Mouse (Mus musculus): ENCODE data around the gene Olfr1393. TPM values are rescaled to one million over a fixed set of nuclear protein-coding genes. Genes with fewer than 3 reads are reported as not detected.

The Olfr1393 gene
- polyA plus RNA-seq, 1 experiment from 2014 or later = not detected

DNA sequence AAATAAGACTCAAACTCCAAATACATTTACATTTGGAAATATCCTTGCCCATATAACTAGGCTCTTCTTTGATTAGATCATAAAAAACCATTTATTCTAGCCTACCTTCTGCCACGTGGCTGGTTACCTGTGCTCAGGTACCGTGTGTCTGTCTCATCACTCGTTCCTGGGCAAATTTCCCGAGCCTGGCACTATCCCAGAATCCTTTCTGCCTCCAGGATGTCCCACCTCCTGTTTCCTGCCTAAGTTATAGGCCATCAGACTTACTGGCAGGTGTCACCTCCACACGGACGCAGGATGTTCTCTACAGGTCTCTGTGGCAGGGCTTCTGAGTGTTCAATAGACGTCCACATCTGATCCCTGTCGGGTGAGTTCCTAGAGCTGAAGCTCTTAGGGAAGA lies 13.0 kb upstream of the Olfr1393 start:
- WGBS = 88% methylated on average over 8 of the region's 8 CpGs
- Histone ChIP-seq H3K4me1 (ENCODE audit: control insufficient read depth, insufficient read depth, low read length) (no peaks in the 10 kb centered on the region), H3K4me3 (ENCODE audit: low read depth, low read length) (no peak overlapping the region), H3K9me3 (replicated peaks; ENCODE audit: control insufficient read depth, low read length) (no peaks in the 10 kb centered on the region), H3K27ac (replicated peaks; ENCODE audit: low read depth, low read length) (no peak overlapping the region), H3K4me2 (ENCODE audit: low read depth, low read length) (no peak overlapping the region), H3K27me3 (ENCODE audit: control insufficient read depth, insufficient read depth, low read length) (no peaks in the 10 kb centered on the region), H3K9ac (replicated peaks; ENCODE audit: low read length) (no peak overlapping the region), H3K36me3 (replicated peaks; ENCODE audit: control insufficient read depth, insufficient read depth, low read depth, low read length) (no peaks in the 10 kb centered on the region; the same call in 1 of the 2 replicates)
- DNase-seq (ENCODE audit: low spot score) (no peak), ATAC-seq (replicated peaks; ENCODE audit: insufficient number of reproducible peaks, low FRiP score, low TSS enrichment, low read depth) (no peak)

DNA sequence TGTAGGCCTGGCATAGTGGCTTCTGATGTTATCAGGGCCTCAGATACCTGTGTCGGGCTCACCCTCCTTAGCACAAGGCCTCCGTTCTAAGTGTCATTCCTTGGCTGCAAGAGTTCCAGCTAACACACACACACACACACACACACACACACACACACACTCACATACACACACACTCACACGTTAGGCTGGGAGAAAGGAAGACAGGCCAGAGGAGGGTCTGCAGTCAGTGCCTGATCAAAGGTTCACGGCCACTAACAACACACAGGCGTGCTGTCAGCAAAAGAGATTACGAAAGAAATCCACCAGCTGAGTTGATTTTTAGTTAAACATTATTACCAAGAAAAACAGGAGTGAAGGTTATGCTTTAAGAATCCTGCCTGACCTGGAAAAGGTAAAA lies 11.4 kb upstream of the Olfr1393 start:
- Histone ChIP-seq H3K4me3 (ENCODE audit: low read depth, low read length) (no peak overlapping the region), H3K4me2 (ENCODE audit: low read depth, low read length) (no peak overlapping the region), H3K4me1 (ENCODE audit: control insufficient read depth, insufficient read depth, low read length) (no peaks in the 10 kb centered on the region), H3K36me3 (replicated peaks; ENCODE audit: control insufficient read depth, insufficient read depth, low read depth, low read length) (no peaks in the 10 kb centered on the region), H3K9ac (replicated peaks; ENCODE audit: low read length) (no peak overlapping the region), H3K27ac (replicated peaks; ENCODE audit: low read depth, low read length) (no peak overlapping the region), H3K27me3 (ENCODE audit: control insufficient read depth, insufficient read depth, low read length) (no peaks in the 10 kb centered on the region), H3K9me3 (replicated peaks; ENCODE audit: control insufficient read depth, low read length) (no peaks in the 10 kb centered on the region)
- ATAC-seq (replicated peaks; ENCODE audit: insufficient number of reproducible peaks, low FRiP score, low TSS enrichment, low read depth) (no peak), DNase-seq (ENCODE audit: low spot score) (no peak)
- WGBS = 88% methylated on average over 6 of the region's 6 CpGs

DNA sequence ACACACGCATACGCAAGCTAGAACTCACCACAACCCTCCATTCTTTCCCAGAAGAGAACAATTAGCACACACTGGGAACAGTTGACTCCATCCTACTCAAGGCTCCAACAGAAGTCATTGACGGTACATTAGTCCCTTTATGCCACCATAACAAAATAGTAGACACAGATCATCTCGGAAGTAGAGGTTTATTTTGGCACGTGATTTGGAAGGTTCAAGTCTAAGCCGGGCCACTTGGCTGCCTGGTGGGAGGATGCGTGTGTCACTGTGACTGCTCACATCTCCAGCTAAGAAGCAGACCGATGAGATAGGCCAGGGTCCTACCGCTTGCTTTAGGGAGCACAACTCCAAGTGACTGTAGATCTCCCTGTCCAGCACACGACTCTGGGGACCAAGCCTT lies 10.8 kb upstream of the Olfr1393 start:
- no peaks in the 10 kb centered on the region for H3K9me3 ChIP-seq (replicated peaks; ENCODE audit: control insufficient read depth, low read length)
- H3K27ac ChIP-seq (replicated peaks; ENCODE audit: low read depth, low read length) = no peak overlapping the region
- no peak for DNase-seq (ENCODE audit: low spot score)
- H3K4me2 ChIP-seq (ENCODE audit: low read depth, low read length) = no peak overlapping the region
- 92% methylated on average over 10 of the region's 10 CpGs for WGBS
- no peak overlapping the region for H3K4me3 ChIP-seq (ENCODE audit: low read depth, low read length)
- H3K27me3 ChIP-seq (ENCODE audit: control insufficient read depth, insufficient read depth, low read length) = no peaks in the 10 kb centered on the region
- ATAC-seq (replicated peaks; ENCODE audit: insufficient number of reproducible peaks, low FRiP score, low TSS enrichment, low read depth) = no peak
- no peak overlapping the region for H3K9ac ChIP-seq (replicated peaks; ENCODE audit: low read length)
- no peaks in the 10 kb centered on the region for H3K4me1 ChIP-seq (ENCODE audit: control insufficient read depth, insufficient read depth, low read length)
- no peaks in the 10 kb centered on the region for H3K36me3 ChIP-seq (replicated peaks; ENCODE audit: control insufficient read depth, insufficient read depth, low read depth, low read length)

DNA sequence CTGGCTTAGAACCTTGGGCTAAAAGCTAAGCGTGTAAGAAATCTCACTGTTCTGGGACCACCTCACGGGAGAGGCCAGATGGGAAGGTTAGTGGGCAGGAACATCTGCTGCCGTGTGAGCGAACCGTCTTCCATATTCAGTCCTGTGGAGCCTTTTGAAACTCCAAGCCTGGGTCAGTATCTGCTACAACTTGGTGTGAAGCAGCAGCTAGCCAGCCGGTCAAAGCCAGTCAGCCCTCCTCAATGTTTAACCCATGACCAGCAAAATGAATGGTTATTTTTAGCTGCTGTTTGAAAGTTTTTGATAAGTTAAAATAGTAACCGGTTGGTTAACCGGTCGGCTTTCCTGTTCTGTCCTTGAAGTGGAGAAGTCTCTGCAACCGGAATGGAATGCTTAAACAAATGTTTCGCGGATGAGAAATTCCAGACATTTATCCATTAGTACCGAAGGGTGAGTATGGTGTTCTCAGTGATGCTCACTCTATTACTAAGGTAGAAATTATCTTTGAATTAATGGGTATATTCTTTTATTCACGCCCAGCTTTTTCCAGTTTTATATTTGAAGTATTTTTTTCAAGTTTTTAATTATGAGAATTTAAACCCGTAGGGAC lies 10.0 kb upstream of the Olfr1393 start:
- DNase-seq (ENCODE audit: low spot score) (no peak), ATAC-seq (replicated peaks; ENCODE audit: insufficient number of reproducible peaks, low FRiP score, low TSS enrichment, low read depth) (no peak)
- H3K27me3 ChIP-seq (ENCODE audit: control insufficient read depth, insufficient read depth, low read length) = no peaks in the 10 kb centered on the region
- H3K9ac ChIP-seq (replicated peaks; ENCODE audit: low read length) = no peak overlapping the region
- no peak overlapping the region for H3K27ac ChIP-seq (replicated peaks; ENCODE audit: low read depth, low read length)
- H3K36me3 ChIP-seq (replicated peaks; ENCODE audit: control insufficient read depth, insufficient read depth, low read depth, low read length) = no peaks in the 10 kb centered on the region
- H3K4me1 ChIP-seq (ENCODE audit: control insufficient read depth, insufficient read depth, low read length) = no peaks in the 10 kb centered on the region
- no peaks in the 10 kb centered on the region for H3K9me3 ChIP-seq (replicated peaks; ENCODE audit: control insufficient read depth, low read length)
- 87% methylated on average over 15 of the region's 15 CpGs for WGBS
- no peak overlapping the region for H3K4me3 ChIP-seq (ENCODE audit: low read depth, low read length)
- H3K4me2 ChIP-seq (ENCODE audit: low read depth, low read length) = no peak overlapping the region

DNA sequence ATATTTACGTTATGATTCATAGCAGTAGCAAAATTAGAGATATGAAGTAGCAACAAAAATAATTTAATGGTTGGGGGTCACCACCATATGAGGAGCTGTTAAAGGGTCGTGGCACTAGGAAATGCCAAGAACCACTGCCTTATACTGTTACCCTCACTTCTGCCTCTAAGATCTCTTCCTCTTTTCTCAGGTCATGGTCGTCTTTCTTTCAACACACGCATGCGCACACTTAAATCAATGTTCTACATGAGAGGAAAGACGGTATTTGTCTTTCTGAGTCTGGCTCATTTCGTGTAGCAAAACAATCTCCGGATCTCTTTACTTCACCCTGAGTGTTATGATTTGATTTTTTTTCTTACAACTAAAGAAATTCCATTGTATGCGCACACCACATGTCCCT lies 8.3 kb upstream of the Olfr1393 start:
- no peak overlapping the region for H3K9ac ChIP-seq (replicated peaks; ENCODE audit: low read length)
- H3K4me3 ChIP-seq (ENCODE audit: low read depth, low read length) = no peak overlapping the region
- ATAC-seq (replicated peaks; ENCODE audit: insufficient number of reproducible peaks, low FRiP score, low TSS enrichment, low read depth) = no peak
- no peaks in the 10 kb centered on the region for H3K36me3 ChIP-seq (replicated peaks; ENCODE audit: control insufficient read depth, insufficient read depth, low read depth, low read length)
- DNase-seq (ENCODE audit: low spot score) = no peak
- H3K9me3 ChIP-seq (replicated peaks; ENCODE audit: control insufficient read depth, low read length) = no peaks in the 10 kb centered on the region
- H3K27me3 ChIP-seq (ENCODE audit: control insufficient read depth, insufficient read depth, low read length) = no peaks in the 10 kb centered on the region
- 94% methylated on average over 9 of the region's 9 CpGs for WGBS
- H3K4me1 ChIP-seq (ENCODE audit: control insufficient read depth, insufficient read depth, low read length) = no peaks in the 10 kb centered on the region
- no peak overlapping the region for H3K27ac ChIP-seq (replicated peaks; ENCODE audit: low read depth, low read length)
- no peak overlapping the region for H3K4me2 ChIP-seq (ENCODE audit: low read depth, low read length)

DNA sequence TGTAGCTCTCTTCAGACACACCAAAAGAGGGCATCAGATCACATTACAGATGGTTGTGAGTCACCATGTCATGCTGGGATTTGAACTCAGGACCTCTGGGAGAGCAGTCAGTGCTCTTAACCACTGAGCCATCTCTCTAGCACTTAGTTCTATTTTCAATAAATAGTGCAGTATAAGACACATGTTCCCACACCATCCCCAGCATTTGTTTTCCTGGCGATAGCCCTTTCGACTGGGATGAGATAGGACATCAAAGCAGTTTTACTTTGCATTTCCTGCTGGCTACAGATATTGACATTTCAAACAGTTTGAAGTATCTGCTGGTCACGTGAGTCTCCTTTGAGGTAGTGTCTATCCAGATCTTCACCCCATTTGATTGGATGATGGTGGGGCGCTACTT lies 7.7 kb upstream of the Olfr1393 start:
- DNase-seq (ENCODE audit: low spot score) (no peak), ATAC-seq (replicated peaks; ENCODE audit: insufficient number of reproducible peaks, low FRiP score, low TSS enrichment, low read depth) (no peak)
- H3K36me3 ChIP-seq (replicated peaks; ENCODE audit: control insufficient read depth, insufficient read depth, low read depth, low read length) = no peaks in the 10 kb centered on the region
- H3K4me3 ChIP-seq (ENCODE audit: low read depth, low read length) = no peak overlapping the region
- H3K27ac ChIP-seq (replicated peaks; ENCODE audit: low read depth, low read length) = no peak overlapping the region
- WGBS = 93% methylated on average over 4 of the region's 4 CpGs
- no peaks in the 10 kb centered on the region for H3K4me1 ChIP-seq (ENCODE audit: control insufficient read depth, insufficient read depth, low read length)
- no peaks in the 10 kb centered on the region for H3K27me3 ChIP-seq (ENCODE audit: control insufficient read depth, insufficient read depth, low read length)
- H3K4me2 ChIP-seq (ENCODE audit: low read depth, low read length) = no peak overlapping the region
- H3K9me3 ChIP-seq (replicated peaks; ENCODE audit: control insufficient read depth, low read length) = no peaks in the 10 kb centered on the region
- H3K9ac ChIP-seq (replicated peaks; ENCODE audit: low read length) = no peak overlapping the region

DNA sequence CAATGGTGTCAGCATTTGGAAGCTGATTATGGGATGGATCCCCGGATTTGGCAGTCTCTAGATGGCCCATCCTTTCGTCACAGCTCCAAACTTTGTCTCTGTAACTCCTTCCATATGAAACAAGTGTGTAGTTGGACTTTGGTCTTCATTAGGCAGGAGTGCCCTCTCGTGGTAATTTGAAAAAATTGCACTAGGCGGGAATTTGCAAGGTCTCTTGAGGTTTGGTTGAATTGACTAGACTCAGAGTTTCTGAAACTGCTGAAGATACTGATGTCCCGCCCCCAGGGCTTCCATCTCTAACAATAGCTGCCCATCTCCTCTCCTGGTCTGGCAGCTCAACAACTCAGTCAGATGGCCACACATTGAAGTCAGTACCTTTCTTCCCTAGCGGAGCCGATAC lies 6.8 kb upstream of the Olfr1393 start:
- H3K27me3 ChIP-seq (ENCODE audit: control insufficient read depth, insufficient read depth, low read length) = no peaks in the 10 kb centered on the region
- no peaks in the 10 kb centered on the region for H3K36me3 ChIP-seq (replicated peaks; ENCODE audit: control insufficient read depth, insufficient read depth, low read depth, low read length)
- H3K4me1 ChIP-seq (ENCODE audit: control insufficient read depth, insufficient read depth, low read length) = no peaks in the 10 kb centered on the region
- DNase-seq (ENCODE audit: low spot score) (peak; percentile 84), ATAC-seq (replicated peaks; ENCODE audit: insufficient number of reproducible peaks, low FRiP score, low TSS enrichment, low read depth) (no peak)
- no peak overlapping the region for H3K4me3 ChIP-seq (ENCODE audit: low read depth, low read length)
- 31% methylated on average over 7 of the region's 7 CpGs for WGBS
- no peak overlapping the region for H3K27ac ChIP-seq (replicated peaks; ENCODE audit: low read depth, low read length)
- no peaks in the 10 kb centered on the region for H3K9me3 ChIP-seq (replicated peaks; ENCODE audit: control insufficient read depth, low read length)
- H3K9ac ChIP-seq (replicated peaks; ENCODE audit: low read length) = no peak overlapping the region
- H3K4me2 ChIP-seq (ENCODE audit: low read depth, low read length) = no peak overlapping the region

DNA sequence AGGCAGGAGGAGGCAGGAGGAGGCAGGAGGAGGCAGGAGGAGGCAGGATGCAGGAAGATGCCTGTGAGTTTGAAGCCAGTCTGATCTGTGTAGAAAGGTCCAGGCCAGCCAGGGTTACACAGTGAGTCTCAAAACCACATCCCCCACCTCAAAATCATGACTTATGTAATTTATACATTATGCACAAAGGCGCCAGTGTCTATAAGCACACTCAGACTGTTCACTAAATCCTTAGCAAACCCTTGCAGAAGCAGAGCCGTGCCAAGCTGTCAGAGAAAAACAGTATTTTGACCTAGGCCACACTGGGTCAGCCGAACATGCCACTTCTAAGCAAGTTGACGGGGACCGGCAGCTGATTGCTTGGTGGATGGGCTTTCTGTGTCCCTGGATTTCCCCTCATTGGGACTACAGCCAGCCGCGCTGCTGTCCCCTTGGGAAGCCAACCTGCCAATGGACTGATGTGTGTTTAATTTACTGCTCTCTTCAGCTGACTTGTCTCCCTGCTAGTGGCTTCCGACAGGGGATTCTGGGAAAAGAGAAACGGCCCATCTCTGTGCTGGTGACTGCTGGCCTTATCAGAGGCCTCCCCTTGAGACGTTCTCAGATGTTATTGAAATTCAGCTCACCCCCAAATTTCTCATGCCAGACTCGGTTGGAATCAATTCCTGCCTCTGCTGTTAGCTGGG lies 4.1 kb upstream of the Olfr1393 start:
- Histone ChIP-seq H3K4me1 (ENCODE audit: control insufficient read depth, insufficient read depth, low read length) (no peaks in the 10 kb centered on the region), H3K27ac (replicated peaks; ENCODE audit: low read depth, low read length) (no peak overlapping the region), H3K9me3 (replicated peaks; ENCODE audit: control insufficient read depth, low read length) (no peaks in the 10 kb centered on the region), H3K9ac (replicated peaks; ENCODE audit: low read length) (no peak overlapping the region), H3K4me3 (ENCODE audit: low read depth, low read length) (no peak overlapping the region), H3K4me2 (ENCODE audit: low read depth, low read length) (no peak overlapping the region), H3K27me3 (ENCODE audit: control insufficient read depth, insufficient read depth, low read length) (no peaks in the 10 kb centered on the region), H3K36me3 (replicated peaks; ENCODE audit: control insufficient read depth, insufficient read depth, low read depth, low read length) (no peaks in the 10 kb centered on the region)
- ATAC-seq (replicated peaks; ENCODE audit: insufficient number of reproducible peaks, low FRiP score, low TSS enrichment, low read depth) = no peak
- no peak for DNase-seq (ENCODE audit: low spot score)
- 71% methylated on average over 11 of the region's 11 CpGs for WGBS

Data from embryonic facial prominence, embryonic 11.5 days (tissue).